Mouse (Mus musculus) CD4-positive naive resting alpha-beta T cell, adult 57 days (primary cell): Measurements from ENCODE around the gene Adora2a. TPM values are rescaled to one million over a fixed set of nuclear protein-coding genes. Genes with fewer than 3 reads are reported as not detected.

Experiments used
- total RNA-seq: library from RNA; stranded (reverse); gene quantifications from one replicate; pipeline ENCODE4 v1.2.4, GENCODE M21; 2023

Adora2a gene
- total RNA-seq = 16.8 TPM

DNA sequence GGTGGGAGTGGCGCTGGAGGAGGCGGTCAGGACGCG is at the start of gene Adora2a:
TSS of gene Adora2a (plus strand) at position 6 of the 36 bp plus-strand sequence.

Other genes starting within 250 kb of the Adora2a start
- gene Specc1l, start 104.8 kb upstream of the Adora2a start, total RNA-seq = 56.8 TPM
- gene Upb1, start 84.2 kb downstream of the Adora2a start, total RNA-seq = not detected
- 110 TPM for gene Snrpd3, start 200.7 kb downstream of the Adora2a start, total RNA-seq
- 70.1 TPM for gene Gucd1, start 201.1 kb downstream of the Adora2a start, total RNA-seq
- gene Lrrc75b, start 243.5 kb downstream of the Adora2a start, total RNA-seq = 6.7 TPM
- gene Ggt1, start 244.7 kb downstream of the Adora2a start, total RNA-seq = 19.3 TPM